Mouse (Mus musculus) adipocyte (in vitro differentiated cells): ENCODE measurements around the gene Tdrd3.

ENCODE experiments used
- DNase-seq: peaks from one replicate; pipeline ENCODE4 v3.0.0-alpha.2; 2016; ENCODE audit warnings: low spot score

Gene Tdrd3

GRCm38 (mm10) chr14:87415808-87416721 is at the start of gene Tdrd3:
TSS of gene Tdrd3 (plus strand) at chr14:87416639.
- peak; percentile 96 for DNase-seq

- no peak for DNase-seq
Observed at GRCm38 (mm10) chr14:87367169-87367568, 49.3 kb upstream of the Tdrd3 start.

- DNase-seq: no peak
Observed at GRCm38 (mm10) chr14:87383041-87383440, 33.4 kb upstream of the Tdrd3 start.

- no peak for DNase-seq
Observed at GRCm38 (mm10) chr14:87384288-87385268, 31.9 kb upstream of the Tdrd3 start.

GRCm38 (mm10) chr14:87393096-87393495 is 23.3 kb upstream of the Tdrd3 start:
- no peak for DNase-seq

- DNase-seq: no peak
Observed at GRCm38 (mm10) chr14:87396643-87397042, 19.8 kb upstream of the Tdrd3 start.

GRCm38 (mm10) chr14:87415486-87415807 is 992 bp upstream of the Tdrd3 start:
- no peak for DNase-seq

- peak; percentile 38 for DNase-seq
Observed at GRCm38 (mm10) chr14:87416755-87417690, 584 bp downstream of the Tdrd3 start.

GRCm38 (mm10) chr14:87417691-87418070 is 1.2 kb downstream of the Tdrd3 start:
- no peak for DNase-seq

- no peak for DNase-seq
Observed at GRCm38 (mm10) chr14:87419740-87420139, 3.3 kb downstream of the Tdrd3 start.

GRCm38 (mm10) chr14:87420576-87420975 is 4.1 kb downstream of the Tdrd3 start:
- no peak for DNase-seq

GRCm38 (mm10) chr14:87422432-87422831 is 6.0 kb downstream of the Tdrd3 start:
- no peak for DNase-seq

- no peak for DNase-seq
Observed at GRCm38 (mm10) chr14:87426297-87426922, 10.0 kb downstream of the Tdrd3 start.

GRCm38 (mm10) chr14:87427032-87427431 is 10.6 kb downstream of the Tdrd3 start:
- no peak for DNase-seq

- no peak for DNase-seq
Observed at GRCm38 (mm10) chr14:87427659-87428289, 11.3 kb downstream of the Tdrd3 start.

GRCm38 (mm10) chr14:87433390-87433915 is 17.0 kb downstream of the Tdrd3 start:
- no peak for DNase-seq

- no peak for DNase-seq
Observed at GRCm38 (mm10) chr14:87435382-87435781, 18.9 kb downstream of the Tdrd3 start.

GRCm38 (mm10) chr14:87439721-87440120 is 23.3 kb downstream of the Tdrd3 start:
- DNase-seq: no peak

- no peak for DNase-seq
Observed at GRCm38 (mm10) chr14:87446331-87446913, 30.0 kb downstream of the Tdrd3 start.
